Mouse (Mus musculus) intestine, postnatal 0 days (tissue): Measurements from ENCODE around the gene Fkbp7. TPM values are rescaled to one million over a fixed set of nuclear protein-coding genes. Genes with fewer than 3 reads are reported as not detected.

Source experiments
- ATAC-seq: fragments of 200-750 bp; cut with Nextera tagmentation; 2 replicates; pipeline ENCODE4 v1.8.0; 2017; ENCODE audit warnings: mild to moderate bottlenecking, moderate TSS enrichment, moderate library complexity
- H3K27ac ChIP-seq: fragments of 300-500 bp; sonication (generic); 2 replicates; pipeline ENCODE4 v1.5.1; 2014; ENCODE audit warnings: mild to moderate bottlenecking, low read depth, low read length, moderate library complexity
- H3K27me3 ChIP-seq: fragments of 300-500 bp; sonication (generic); replicated peaks from 2 replicates; pipeline ENCODE4 v1.6.1; 2014; ENCODE audit warnings: low read length, mixed read lengths; ENCODE audit not compliant: control insufficient read depth, insufficient read depth
- H3K36me3 ChIP-seq: fragments of 300-500 bp; sonication (generic); 2 replicates; pipeline ENCODE4 v1.6.1; 2014; ENCODE audit warnings: mild to moderate bottlenecking, moderate library complexity; ENCODE audit not compliant: control insufficient read depth, insufficient read depth
- H3K4me1 ChIP-seq: fragments of 300-500 bp; sonication (generic); replicated peaks from 2 replicates; pipeline ENCODE4 v1.6.1; 2014; ENCODE audit warnings: antibody characterized with exemption, low read length, mixed read lengths; ENCODE audit not compliant: control insufficient read depth, insufficient read depth
- H3K4me2 ChIP-seq: fragments of 300-500 bp; sonication (generic); replicated peaks from 2 replicates; pipeline ENCODE4 v1.6.1; 2014; ENCODE audit warnings: low read depth, mild to moderate bottlenecking, moderate library complexity
- H3K4me3 ChIP-seq: fragments of 300-500 bp; sonication (generic); 2 replicates; pipeline ENCODE4 v1.5.1; 2014; ENCODE audit warnings: low read depth, low read length
- H3K9ac ChIP-seq: fragments of 300-500 bp; sonication (generic); 2 replicates; pipeline ENCODE4 v1.6.1; 2014; ENCODE audit warnings: mild to moderate bottlenecking, low read depth, low read length
- H3K9me3 ChIP-seq: fragments of 300-500 bp; sonication (generic); 2 replicates; pipeline ENCODE4 v1.6.1; 2016; ENCODE audit warnings: mixed run types; ENCODE audit not compliant: control insufficient read depth
- CTCF ChIP-seq: sonication (generic); IDR thresholded peaks from 2 replicates; pipeline ENCODE4 v1.5.1; 2016; ENCODE audit warnings: low read depth, mild to moderate bottlenecking, control low read depth, antibody characterized with exemption, moderate library complexity
- WGBS: fragments of 180-500 bp; shearing (Covaris S2); extraction: QIAGEN DNeasy Blood & Tissue Kit; methylation state at CpG from one replicate; pipeline ENCODE4 v1.1.7; 2014; 5-methylcytosine and 5-hydroxymethylcytosine counted together
- polyA plus RNA-seq: library from polyadenylated mRNA; unstranded; fragments of >200 nt; fragmentation: Nextera tagmentation; extraction: Ambion mirVana; gene quantifications from 2 replicates; pipeline ENCODE4 v1.2.1, GENCODE M21; 2015

Fkbp7 gene
- polyA plus RNA-seq, 1 experiment from 2014 or later = 30.8 TPM

DNA sequence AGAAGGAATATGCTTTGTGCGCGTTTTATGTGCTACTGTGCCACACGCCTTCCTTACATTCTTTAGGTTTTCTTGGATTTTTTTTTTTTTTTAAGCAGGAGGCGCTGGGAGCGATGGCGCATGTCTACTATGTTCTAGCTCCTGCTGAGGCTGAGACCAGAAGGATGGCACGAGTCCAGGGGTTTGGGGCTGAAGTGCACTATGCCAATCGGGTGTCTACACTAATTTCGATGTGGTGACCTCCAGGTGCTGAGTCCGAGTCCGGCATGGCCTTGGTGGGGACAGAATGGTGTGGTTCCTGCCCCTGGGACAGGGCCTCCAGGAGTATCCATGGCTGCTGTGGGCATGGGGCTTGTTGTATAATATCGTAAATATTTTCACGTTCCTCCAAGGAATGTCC is 14.4 kb downstream of the Fkbp7 start:
- no peaks in the 10 kb centered on the region for H3K27me3 ChIP-seq
- no peak for TF ChIP-seq CTCF
- H3K4me3 ChIP-seq = no peak overlapping the region
- ATAC-seq = no peak
- H3K4me2 ChIP-seq = no peak overlapping the region
- no peaks in the 10 kb centered on the region for H3K9me3 ChIP-seq
- WGBS = 71% methylated on average over 13 of the region's 13 CpGs
- no peaks in the 10 kb centered on the region for H3K36me3 ChIP-seq
- H3K9ac ChIP-seq = no peak overlapping the region
- no peak overlapping the region for H3K27ac ChIP-seq
- H3K4me1 ChIP-seq = no peaks in the 10 kb centered on the region

DNA sequence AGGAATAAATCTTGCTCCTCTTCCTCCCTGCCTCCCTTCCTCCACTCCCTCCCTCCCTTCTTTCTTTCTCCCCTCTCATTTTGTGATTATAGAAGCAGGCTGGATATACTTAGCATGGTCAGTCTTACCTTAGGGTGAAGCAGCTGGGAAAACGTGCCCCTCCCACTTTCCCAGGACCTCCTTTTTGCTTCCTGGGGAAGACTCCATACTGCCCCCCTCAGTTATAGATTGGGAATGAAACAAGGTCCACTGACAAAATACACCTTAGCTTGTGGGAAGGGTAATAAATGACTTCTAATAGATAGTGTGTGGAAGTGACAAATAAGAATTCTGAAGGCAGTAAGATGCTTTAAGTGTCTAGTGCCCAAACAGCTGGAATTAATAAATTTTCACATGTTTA is 16.9 kb downstream of the Fkbp7 start:
- H3K4me2 ChIP-seq = no peak overlapping the region
- H3K4me3 ChIP-seq = no peak overlapping the region
- ATAC-seq = no peak
- WGBS = 6% methylated on average over 1 of the region's 1 CpGs
- no peak overlapping the region for H3K27ac ChIP-seq
- H3K4me1 ChIP-seq = no peaks in the 10 kb centered on the region
- TF ChIP-seq CTCF = peak; percentile 64
- no peaks in the 10 kb centered on the region for H3K36me3 ChIP-seq
- no peak overlapping the region for H3K9ac ChIP-seq
- no peaks in the 10 kb centered on the region for H3K27me3 ChIP-seq
- no peaks in the 10 kb centered on the region for H3K9me3 ChIP-seq

DNA sequence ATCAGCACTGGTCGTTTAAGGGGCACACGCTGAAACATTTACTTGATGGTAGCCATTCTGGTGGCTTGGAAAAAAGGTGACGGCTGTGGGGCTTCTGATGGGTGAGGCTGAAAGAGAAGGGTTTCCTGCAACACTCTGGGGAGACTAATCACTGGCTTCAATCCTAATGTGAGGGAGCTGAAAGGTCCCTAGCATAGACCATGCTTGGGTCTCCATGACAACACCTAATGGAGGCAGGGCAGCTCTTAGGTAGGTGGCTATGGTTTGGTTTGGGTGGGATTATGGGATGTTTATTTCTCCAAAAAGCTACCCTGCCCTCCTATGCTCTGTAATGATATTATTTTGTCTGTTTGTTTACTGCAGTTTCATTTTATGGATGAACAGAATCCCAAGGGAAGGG is 17.5 kb downstream of the Fkbp7 start:
- Histone ChIP-seq H3K27ac (no peak overlapping the region), H3K4me1 (no peaks in the 10 kb centered on the region), H3K27me3 (no peaks in the 10 kb centered on the region), H3K4me3 (no peak overlapping the region), H3K9ac (no peak overlapping the region), H3K36me3 (no peaks in the 10 kb centered on the region), H3K4me2 (no peak overlapping the region), H3K9me3 (no peaks in the 10 kb centered on the region)
- no peak for ATAC-seq
- TF ChIP-seq CTCF = no peak
- WGBS = 73% methylated on average over 3 of the region's 3 CpGs

DNA sequence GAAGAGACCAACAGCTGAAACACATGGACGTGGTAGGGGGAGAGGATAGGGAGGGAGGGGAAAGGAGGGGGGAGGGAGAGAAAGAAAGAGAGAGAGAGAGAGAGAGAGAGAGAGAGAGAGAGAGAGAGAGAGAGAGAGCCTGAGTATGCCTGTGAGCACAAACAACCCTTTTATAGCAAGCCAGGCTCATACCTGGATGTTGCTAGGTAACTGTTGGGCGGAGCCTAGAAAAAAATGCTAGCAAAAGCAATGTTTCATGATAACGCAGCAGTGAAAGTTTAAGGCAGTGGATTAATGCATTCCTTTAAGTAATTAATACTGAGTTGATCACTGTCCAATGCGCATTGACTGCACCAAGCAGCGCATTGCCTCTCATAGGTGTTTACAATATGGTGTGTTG is 18.3 kb downstream of the Fkbp7 start:
- H3K36me3 ChIP-seq = no peaks in the 10 kb centered on the region
- H3K27me3 ChIP-seq = no peaks in the 10 kb centered on the region
- H3K9me3 ChIP-seq = no peaks in the 10 kb centered on the region
- H3K4me1 ChIP-seq = no peaks in the 10 kb centered on the region
- ATAC-seq = peak; percentile 60; the same call in 1 of the 2 replicates
- no peak overlapping the region for H3K27ac ChIP-seq
- 43% methylated on average over 5 of the region's 5 CpGs for WGBS
- H3K4me2 ChIP-seq = no peak overlapping the region
- no peak for TF ChIP-seq CTCF
- H3K4me3 ChIP-seq = no peak overlapping the region
- H3K9ac ChIP-seq = no peak overlapping the region

DNA sequence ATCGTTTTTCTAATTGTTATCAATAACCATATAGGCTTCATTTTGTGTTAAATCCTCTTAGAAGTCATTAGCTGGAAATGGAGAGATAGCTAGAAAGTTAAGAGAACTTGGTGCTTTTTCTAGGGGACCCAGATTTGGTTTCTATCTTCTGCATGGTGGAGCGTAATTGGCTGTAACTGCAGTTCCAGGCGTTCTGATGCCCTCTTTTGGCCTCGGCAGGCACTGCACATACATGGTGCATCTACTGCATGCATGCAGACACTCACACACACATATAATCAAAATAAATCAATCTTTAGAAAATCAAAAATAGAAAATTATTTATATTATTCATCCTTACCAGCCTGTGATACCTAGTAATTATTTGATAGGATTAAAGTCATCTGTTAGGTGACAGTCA is 19.8 kb downstream of the Fkbp7 start:
- no peak overlapping the region for H3K4me3 ChIP-seq
- 0 out of 2 replicates have a peak, but pooled peaks have one; percentile 21 for TF ChIP-seq CTCF
- no peaks in the 10 kb centered on the region; the same call in 1 of the 2 replicates for H3K4me1 ChIP-seq
- H3K36me3 ChIP-seq = no peaks in the 10 kb centered on the region
- no peaks in the 10 kb centered on the region for H3K27me3 ChIP-seq
- no peak overlapping the region for H3K4me2 ChIP-seq
- H3K27ac ChIP-seq = no peak overlapping the region
- no peak for ATAC-seq
- 95% methylated on average over 4 of the region's 4 CpGs for WGBS
- no peak overlapping the region for H3K9ac ChIP-seq
- no peaks in the 10 kb centered on the region for H3K9me3 ChIP-seq

DNA sequence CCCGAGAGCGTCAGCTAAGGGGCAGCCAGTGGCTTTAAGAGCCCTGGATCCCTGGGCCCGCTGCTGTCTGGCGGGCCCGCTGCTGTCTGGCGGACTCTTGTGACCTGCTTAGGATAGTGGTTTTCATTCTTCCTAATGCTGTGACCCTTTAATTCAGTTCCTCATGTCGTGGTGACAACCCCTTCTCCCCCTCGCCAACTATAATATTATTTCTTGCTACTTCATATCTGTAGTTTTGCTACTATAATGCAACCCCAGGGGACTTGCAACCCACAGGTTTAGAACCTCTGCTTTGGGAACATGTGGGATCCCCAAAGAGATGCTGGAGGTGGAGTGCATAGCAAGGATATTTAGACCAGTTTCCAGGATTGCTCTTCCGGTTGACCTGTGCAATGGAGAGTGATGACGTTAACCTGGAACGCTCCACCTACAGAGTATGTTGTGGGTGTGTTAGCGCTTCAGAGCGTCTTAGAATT is 24.2 kb downstream of the Fkbp7 start:
- WGBS = 23% methylated on average over 13 of the region's 13 CpGs
- Histone ChIP-seq H3K27me3 (no peaks in the 10 kb centered on the region), H3K36me3 (no peaks in the 10 kb centered on the region), H3K4me1 (peaks cover 3% of the 10 kb centered on the region), H3K4me2 (peak overlapping the region; percentile 95), H3K4me3 (peak overlapping the region; percentile 80), H3K9ac (peak overlapping the region; percentile 58), H3K27ac (peak overlapping the region; percentile 77), H3K9me3 (no peaks in the 10 kb centered on the region)
- ATAC-seq = no peak
- no peak for TF ChIP-seq CTCF
